Mouse (Mus musculus): Measurements from ENCODE around the gene Ccdc34.

Ccdc34 gene

DNA sequence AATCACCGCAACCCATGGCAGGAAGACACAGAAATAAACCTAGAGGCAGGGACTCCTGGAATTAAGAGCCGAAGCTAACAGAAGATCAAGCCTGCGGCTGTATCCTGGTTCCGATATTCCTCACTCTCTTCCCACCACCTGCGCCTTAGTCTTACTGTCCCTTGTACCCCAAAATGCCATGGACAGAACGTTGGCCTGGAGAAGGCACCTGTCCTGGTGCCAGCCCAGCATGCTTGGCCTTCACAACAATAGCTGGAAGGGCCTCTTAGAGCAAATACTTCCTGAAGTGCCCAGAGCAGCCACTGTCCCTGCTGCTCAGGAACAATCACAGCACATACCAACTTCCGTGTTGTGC is 162.7 kb downstream of the Ccdc34 start:
- DNase-seq (ENCODE audit: low spot score), result no peak

DNA sequence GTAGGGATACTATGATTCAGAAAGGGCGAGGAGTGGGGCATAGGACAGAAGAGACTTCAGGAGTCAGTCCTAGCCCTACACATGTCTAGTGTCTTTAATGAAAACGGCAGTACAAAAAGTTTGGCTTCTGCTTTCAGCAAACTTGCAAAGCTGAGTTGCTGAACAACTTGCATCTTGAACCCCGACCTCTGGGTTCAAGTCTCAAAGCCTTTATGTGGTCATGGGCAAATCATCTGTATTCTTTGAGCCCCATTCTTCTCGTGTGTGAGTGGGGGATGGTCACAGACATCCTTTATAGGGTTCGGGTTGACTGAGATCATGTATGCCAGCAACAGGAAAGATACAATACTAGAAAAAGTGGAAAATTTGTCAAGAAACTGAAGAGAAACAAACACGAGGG is 164.0 kb downstream of the Ccdc34 start:
- no peak for DNase-seq (ENCODE audit: low spot score)

DNA sequence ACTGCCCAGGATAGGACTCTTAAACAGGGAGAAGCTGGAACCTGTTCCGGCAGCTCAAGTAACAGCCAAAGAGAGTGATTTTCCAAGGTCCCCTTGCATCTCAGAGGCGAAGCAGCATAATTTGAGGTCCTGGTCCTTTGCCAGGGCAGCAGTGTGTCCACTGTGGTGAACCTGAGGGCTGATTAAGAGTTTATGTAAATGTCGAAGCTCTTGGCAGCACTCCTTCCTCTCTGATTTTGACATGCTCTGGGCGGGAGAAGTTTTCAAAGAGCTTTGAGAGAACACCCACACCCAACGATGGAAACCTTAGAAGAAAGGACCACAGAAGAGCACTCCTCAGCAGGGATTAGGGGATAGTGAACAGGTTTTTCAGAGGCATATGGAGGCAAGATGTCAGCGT is 164.6 kb downstream of the Ccdc34 start:
- no peak for DNase-seq (ENCODE audit: low spot score)

DNA sequence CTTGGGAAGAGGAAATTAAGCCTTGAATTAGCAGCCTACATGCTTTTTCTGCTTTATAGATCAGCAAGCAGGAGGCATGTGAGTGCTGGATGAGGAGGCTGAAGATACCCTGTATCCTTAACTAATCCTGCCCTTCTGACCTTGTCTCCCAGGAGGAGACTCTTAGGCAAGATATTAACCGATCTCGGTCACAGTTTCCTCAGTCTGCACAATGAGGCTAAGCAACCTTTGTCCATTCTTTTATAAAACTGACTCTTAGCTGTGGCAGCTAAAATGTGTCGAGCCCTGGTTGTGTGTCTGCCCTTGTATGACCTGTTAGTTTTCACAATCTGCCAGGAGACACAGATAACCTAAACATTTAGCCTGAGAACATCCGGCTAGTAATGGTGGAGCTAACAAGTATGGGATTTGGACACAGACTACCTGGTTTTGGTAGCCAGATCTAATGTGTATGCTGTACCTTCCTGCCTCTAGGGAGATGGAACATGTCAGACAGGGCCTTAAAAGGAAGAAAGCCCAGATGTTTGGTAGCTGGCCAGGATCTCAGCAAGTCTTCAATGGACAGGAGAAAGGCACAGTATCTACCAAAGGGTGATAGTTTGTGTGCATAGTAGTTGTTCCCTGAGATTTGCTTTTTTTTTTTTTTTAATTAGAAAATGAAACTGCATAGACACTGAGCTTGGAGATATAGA is 165.3 kb downstream of the Ccdc34 start:
- peak; percentile 52 for DNase-seq (ENCODE audit: low spot score)

DNA sequence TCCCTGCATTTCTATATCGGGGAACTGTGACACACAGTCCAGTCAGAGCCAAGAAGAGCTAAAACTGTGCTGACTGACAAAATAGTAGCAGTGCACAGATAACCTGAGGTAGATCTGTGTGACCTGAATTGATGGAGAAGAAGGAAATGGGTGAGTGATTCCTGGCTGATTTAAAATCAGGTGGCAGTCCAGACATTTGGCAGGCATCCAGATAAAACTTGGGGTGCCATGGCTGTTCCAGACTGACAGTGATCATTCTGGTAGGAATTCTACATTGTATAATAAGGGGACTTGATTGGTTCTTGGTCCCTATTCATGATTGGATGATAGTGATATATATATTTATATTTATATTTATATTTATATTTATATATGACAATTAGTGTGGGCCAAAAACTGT is 166.5 kb downstream of the Ccdc34 start:
- no peak for DNase-seq (ENCODE audit: low spot score)

DNA sequence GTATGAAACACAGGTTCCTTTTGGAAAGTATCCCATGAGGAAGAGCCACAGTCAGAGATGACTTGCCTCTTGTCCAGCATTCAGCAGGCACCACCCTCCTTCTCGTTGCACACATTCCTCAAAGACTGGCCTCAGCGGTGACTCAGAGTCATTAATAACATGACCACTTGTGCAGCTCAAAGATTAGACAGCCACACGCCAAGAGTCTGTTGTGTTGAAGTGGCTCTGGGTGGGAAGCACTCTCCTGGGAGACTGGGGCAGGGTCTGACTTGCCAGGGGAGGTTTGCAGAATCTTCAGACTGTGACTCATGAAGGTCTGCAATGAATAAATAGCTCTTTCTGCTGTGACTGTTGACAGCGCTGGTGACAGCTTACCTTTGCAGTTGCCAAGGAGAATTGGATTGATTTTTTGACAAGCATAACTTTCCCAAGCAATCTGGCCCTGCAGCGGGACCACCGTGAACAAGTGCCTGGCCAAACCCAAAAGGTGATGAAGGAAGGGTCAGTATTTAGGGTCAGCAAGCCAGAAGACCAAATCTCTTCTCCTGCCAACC is 168.9 kb downstream of the Ccdc34 start:
- DNase-seq (ENCODE audit: low spot score), result peak; percentile 39

DNA sequence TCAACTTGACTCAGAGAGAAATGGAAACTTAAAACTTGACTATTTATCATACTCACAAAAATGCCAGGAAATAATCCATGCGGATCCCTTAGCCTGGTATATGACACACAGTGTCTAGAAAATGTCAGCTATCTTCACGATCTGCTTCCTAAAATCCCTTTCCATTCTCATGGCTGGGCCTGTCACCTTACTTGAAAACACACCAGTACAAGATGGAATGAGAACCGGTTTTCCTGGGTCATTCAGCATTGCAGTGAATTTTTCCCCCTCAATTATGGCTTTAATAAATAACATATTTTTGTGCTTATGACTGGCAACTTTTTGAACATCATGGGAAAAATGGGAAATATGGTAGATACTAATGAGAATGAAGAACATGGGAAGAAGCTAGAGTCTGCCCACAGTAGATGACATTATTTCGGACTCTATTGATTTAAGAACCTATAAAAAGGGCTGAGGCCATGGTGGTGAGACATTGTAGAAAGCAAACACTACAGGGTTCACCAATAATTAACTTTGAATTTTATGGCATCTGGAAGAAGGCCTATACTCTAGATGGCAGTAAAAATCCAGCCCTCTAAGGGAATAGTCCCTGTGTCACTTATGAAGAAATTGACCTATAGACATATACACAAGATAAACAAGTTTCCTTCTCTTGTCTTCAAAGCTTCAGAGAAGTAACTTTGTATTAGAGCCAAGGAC is 171.2 kb downstream of the Ccdc34 start:
- no peak for DNase-seq (ENCODE audit: low spot score)

DNA sequence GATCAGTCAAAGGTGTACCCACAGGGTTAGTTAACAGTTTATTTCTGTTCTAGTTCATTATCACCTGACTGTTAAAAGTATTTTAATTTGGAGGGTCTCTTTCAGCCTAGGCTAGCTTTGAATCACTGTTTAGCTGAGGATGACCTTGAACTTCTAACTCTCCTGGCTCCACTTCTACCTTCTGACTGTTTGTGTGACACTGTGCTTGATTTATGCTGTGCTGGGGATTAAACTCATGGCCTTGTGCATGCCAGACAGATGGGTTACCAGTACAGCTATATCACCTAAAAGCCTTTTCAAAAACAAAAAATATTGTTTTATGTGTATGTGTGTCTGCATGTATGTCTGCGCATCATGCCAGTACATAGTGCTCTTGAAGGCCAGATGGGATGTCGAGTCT is 172.8 kb downstream of the Ccdc34 start:
- no peak for DNase-seq (ENCODE audit: low spot score)

DNA sequence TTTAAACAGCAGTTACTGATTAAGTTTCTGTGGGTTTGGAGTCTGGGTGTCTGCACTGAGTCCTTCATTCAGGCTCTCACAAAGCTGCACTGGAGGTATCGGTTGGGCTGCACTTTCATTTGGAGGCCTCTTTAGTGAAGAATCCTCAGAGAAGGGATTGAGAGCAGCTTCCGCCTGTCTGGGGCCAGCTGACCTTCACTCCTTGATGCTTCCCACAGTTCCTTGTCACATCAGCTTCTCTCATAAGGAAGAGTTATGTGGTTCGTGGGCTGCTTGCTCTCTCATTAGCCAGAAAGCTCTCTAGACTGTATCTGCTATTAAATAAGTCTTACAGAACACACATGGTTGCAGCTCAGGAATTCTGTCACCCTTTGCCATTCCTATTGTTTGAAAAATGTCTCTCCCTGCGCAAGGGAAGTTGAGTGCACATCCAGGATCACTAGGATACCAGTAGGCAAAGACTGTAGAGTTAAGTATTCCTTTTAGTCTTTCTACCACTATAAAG is 173.6 kb downstream of the Ccdc34 start:
- no peak for DNase-seq (ENCODE audit: low spot score)

DNA sequence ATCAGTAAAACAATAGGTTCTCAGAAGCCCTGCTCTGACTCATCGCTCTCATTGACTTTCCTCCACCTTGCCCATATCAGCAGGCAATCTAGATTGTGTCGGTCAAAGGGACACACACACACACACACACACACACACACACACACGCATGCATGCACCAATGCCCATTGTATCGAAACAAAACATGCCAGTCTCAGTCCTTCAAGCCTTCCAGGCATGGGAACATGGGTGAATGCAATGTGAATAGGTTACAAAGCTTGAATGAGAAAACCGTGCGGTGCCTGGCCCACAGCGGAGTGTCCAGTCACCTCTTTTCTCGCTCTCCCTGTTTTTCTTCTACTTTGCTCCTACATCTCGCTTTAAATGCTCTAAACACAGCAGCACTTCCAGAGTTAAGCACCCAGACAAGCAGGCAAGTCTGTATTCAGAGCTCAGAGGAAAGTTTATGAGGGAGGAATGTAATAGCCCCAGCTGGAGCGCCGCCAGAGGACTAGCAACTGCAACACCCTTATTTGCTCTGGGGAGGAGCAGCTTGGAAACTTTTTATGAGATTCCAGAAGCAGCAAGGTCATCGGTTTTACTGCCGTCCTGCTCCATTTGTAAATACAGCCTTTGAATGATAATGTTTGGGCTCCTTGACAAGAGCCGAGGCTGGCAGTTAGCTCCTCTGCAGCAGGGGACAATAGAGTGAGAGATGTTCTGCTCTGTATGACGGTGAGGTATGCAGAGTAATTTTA is 174.5 kb downstream of the Ccdc34 start:
- DNase-seq (ENCODE audit: low spot score), result peak; percentile 83

DNA sequence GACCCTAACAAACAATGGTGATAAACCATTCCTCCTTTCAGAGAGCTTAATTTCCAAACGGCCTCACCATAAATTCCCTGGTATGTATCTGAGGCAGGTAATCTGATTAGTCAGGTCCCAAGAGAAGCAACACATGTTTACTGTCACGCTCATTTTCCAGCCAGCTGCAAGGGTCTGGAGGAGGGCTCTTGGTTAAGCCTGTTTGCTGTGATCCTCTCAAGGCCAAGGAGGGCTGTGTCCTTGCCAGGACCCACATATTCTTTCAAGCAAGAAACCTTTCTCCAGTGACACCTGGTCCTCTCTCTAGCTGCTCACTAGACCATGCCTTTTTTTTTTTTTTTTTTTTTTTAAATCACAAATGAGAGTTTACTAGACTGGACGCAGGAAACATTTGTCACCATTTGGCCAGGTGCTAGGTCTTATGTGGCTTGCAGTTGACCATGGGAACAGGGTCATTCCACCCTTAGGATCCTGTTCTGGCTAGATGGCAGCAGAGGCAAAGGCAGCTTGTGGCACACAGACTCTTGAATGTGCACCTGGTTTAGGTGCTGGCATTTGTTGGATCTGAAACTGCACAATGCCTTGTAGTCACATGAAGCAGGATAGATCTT is 175.2 kb downstream of the Ccdc34 start:
- DNase-seq (ENCODE audit: low spot score), result no peak

DNA sequence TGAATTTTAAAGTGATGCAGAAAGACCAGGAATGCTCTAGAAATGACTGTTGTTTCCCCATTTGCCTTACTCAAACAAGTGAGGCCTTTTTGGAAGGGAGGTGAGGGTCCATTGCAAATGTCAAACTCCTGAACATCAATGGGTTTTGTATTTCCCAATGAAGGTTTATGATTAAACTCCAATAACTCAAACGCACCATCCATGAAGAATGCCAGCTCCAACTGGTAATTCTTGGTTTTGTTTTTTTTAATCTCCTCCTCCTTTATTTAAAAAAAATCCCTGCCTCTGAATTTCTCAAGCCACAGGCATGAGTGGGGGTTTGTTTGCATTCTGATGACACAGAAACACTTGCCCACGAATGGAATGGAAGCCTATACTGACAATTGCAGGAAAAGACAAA is 178.9 kb downstream of the Ccdc34 start:
- no peak for DNase-seq (ENCODE audit: low spot score)

DNA sequence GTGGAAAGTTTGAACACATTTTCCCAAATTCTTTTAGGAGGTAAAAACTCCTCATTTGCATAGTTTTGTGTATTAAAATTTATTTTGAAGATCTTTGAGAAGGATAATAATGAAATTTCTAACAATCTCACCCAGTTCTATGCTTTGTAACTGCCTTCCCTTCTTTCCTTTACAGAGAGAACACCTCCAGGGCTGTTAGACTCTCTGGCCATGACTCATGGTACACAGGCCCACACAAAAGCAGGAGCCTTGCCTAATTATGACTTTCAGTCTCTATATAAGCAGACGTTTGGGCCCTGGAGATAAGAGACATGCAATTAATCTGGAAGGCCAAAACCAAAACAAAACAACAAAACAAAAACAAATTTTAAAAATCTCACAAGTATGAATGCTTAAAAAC is 182.0 kb downstream of the Ccdc34 start:
- DNase-seq (ENCODE audit: low spot score), result no peak

DNA sequence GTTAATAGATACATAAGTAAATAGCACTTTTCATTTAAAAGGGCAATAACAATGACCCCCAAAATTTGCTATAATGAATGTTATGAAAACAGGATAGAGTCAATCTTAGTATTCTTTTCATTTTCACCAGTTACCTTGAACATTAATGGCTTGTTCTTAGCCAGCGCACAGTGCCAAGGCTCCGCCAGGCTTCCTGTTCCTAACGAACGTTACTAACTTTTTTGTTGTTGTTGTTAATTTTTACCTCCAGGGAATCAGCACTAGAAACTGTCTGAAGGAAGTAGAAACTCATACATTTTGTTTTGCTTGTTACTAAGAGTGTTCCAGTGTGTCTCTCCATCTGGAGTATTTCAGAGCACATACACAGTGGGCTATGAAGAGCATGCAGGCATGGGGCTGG is 184.2 kb downstream of the Ccdc34 start:
- no peak for DNase-seq (ENCODE audit: low spot score)

DNA sequence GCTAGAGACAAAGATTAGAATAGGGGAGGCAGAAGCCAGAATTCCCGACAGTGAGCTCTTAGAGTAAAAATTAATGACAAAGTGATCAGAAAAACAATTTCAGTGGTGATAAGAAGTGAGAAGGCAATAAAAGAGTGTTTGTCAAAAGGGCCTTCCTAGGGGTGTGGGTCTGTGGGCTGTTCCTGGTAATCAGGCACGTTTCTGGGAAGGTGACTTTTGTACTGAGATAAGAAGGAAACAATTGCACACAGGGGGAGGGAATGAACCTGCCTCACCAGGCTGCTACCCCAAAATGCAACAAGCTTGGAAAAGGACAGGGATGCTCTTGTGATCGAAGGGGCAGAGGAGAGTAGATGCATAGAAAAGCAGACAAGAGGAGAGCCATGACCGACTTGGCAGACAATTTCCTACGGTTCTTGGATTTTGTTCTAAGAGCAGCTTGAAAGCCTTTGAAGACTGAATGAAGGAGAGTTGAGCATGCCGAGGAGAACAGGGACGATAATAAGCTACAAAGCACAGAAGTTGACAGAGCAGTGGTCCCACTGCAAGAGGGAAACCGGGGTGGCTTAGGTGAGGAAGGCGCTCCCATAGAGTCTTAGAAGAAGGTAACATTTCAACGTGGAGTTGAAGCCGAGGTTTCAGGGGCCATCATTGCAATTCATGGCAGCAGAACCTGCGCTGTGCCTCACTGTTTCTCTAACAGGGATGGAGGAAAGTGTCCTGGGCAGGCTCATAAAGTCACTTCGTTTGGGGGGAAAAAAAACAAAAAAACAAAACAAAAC is 185.3 kb downstream of the Ccdc34 start:
- DNase-seq (ENCODE audit: low spot score), result peak; percentile 81

DNA sequence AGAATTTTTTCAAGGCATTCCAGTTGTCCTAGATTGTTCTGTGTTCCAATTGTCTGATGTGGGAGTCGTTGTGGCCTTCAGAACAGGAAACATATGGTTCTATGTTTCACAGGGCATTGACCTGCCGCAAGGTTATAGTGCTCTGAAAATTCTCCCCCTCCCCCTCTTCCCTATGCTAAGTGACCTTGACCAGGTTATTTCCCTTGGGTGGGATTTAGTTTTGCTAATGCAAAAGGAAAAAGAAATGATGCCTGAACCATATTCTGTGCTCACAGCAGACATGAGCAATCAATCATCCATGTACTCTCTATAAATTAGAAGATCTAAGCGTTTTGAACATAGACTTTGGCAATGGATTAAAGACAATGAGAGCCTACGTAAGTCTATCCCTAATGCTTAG is 186.6 kb downstream of the Ccdc34 start:
- no peak for DNase-seq (ENCODE audit: low spot score)

DNA sequence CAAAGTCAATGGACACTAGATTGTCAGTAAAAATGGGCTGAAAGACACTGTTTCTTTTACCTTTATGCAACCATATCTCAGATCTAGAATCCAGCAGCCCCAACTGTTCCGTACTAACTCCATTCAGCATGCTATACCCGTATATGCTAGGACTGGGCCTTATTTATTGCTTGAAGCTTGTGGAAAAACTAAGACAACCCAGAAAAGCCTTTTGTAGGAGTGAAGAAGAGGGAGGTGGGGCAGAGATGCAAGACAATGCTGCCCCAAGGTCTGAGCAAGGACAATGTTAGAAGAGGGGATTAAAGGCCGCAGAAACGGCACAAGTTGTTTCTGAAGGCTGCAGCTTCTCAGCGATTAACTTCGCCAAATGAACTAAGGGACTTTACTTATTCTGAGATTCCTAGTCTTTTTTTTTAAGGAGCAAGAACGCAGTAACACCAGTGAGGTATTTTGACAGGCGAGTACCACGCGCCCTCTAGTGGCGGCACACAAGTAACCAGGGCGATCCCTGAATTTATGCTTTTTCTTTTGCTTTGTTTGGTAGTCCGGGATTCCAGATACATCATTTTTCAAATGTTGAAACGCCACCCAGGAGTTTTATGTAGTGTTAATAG is 187.2 kb downstream of the Ccdc34 start:
- DNase-seq (ENCODE audit: low spot score), result peak; percentile 56

DNA sequence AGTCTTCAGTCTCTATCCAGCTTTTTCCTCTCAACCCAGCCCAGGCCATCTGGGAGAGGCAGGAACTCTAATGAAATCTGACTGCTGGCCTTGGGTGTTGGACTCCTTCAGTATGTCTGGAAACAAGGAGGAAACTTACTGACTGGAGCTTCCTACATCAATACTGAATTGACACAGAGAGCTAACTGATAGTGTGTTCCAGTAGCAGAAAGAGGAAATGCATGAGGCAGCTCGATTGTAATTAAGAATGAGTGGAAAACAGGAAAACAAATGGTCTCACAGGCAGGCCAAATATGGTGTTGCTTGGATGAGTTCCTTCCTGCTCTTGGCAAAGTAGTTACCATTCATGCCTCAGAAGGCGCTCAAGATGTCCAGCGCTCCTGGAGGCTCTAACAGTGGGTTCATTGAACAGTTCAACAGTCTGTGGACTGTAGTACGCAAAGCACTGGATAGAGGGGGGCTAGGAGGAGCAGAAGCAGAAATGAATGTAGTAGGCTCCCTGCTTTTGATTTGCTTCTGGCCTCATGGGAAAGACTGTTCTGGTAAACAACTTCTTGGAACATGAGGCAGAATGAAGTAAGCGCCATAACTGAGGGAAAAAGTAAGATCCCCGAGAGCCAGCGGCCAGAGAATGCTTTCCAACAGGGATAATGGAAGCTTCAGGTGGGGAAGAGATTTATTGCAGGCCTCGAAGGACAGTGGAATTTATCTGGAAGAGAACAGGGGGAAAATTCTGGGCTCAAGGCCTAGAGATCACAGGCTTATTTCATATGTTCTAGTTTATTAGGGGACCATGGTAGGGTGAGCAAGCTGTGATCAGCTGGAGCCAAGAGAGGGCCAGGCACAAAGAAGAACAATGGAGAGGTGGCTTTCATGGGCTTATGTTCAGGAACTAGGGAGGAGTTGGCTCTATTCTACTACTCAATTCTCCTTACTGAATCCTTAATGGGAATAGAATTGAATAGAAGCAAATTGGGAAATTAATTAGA is 193.2 kb downstream of the Ccdc34 start:
- no peak for DNase-seq (ENCODE audit: low spot score)

DNA sequence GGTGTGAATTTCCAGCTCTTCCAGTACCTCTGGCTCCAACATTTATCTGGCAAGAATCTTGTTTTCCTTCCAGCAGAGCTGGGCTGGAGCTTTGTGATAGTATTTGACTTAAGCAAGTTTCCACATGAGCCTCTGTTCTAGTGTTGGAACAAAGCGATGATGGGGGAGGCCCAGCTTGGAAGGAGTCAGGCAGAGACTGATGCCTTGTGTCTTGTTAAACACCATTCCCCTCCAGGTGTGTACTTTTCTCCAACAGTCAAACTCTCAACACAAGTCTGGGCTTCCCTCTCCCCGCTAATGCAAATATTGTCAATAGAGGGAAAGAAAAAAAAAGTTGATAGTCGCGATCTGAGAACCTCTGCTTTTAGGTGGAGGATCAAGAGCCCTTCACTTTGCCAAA is 196.7 kb downstream of the Ccdc34 start:
- no peak for DNase-seq (ENCODE audit: low spot score)
